Mouse (Mus musculus) megakaryocyte-erythroid progenitor cell, adult 5-6 weeks (primary cell): ENCODE measurements around the gene Trim80. TPM values are rescaled to one million over a fixed set of nuclear protein-coding genes. Genes with fewer than 3 reads are reported as not detected.

Experiments
- ATAC-seq: replicated peaks from 2 replicates; pipeline ENCODE4 v1.8.0; 2016; ENCODE audit warnings: mild to moderate bottlenecking, inconsistent platforms; ENCODE audit not compliant: severe bottlenecking, poor library complexity, low FRiP score, low TSS enrichment
- total RNA-seq, 2 experiments: library from RNA; stranded (forward) in 1 of 2; stranded (reverse) in 1 of 2; fragments of 200-1000, 215-1000 nt in 1 of 2; fragments of >200 nt in 1 of 2; fragmentation: Nextera tagmentation in 1 of 2; gene quantifications; 2 replicates each; pipeline ENCODE4 v1.2.3; 2014 to 2017

The Trim80 gene
- not detected in 2 replicates for total RNA-seq (2014; fragmentation: Nextera tagmentation)
- total RNA-seq (2017) = not detected in 2 replicates

DNA sequence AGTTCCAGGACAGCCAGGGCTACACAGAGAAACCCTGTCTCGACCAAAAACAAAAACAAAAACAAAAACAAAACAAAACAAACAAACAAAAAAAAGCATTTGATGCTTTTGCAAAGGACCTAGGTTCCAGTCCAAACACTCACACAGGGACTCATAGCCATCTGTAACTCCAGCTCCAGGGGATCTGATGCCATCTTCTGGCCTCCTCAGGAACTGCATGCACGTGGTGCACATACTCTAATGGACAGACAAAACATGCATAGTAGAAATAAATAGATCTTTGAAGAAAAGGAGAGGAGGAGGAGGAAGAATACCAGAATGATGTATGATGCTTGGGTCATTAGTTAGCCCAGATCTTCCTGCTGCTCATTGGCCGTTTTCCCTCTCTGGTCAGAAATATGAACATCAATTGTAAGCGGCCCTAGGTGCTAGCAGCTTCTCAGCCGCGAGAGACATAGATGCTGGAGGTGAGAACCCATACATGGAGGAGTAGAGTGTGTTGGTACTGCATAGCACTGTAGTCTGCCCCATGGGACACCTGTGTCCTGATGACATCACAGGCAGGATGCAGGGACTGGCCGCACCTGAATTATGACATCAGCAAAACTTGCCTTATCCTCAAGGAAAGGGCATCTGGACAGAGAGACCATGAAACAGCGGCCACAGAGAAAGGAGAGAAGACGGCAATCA, at the start of gene Trim80:
Trim80 (plus strand) TSS at position 640 of the 690 bp plus-strand sequence.
- ATAC-seq = no peak

DNA sequence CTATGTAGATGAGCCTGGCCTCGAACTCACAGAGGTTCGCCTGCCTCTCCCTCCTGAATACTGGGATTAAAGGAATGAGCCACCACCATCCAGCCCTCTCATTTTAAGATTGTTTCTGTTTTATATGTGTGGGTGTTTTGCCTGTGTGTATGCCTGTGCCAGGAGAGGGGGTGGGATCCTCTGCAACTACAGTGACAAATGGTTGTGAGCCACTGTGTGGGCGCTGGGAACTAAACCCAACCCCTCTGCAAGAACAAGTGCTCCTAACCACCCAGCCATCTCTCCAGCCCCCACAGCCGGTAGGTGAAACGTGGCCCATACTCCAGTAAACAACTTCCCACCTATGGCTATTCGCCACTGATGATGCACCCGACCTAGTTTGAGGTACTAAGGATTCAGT, 49.0 kb upstream of the Trim80 start:
- ATAC-seq = no peak

DNA sequence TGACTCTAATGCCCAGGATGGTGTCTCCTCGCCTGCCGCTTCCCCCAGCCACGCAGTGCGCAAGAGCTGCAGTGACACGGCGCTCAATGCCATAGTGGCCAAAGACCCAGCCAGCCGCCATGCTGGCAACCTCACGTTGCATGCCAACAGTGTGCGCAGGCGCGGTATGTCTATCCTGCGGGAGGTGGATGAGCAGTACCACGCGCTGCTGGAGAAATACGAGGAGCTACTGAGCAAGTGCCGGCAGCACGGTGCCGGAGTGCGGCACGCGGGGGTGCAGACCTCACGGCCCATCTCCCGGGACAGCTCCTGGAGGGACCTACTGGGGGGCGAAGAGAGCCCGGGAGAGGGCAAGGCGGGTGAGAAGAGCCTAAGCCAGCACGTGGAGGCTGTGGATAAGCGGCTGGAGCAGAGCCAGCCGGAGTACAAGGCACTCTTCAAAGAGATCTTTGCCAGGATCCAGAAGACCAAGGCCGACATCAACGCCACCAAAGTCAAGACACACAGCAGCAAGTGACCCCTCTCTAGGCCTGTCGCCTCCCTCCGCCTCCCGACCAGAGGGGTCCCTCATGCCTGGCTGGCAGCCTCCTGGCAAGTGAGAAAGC, 46.5 kb upstream of the Trim80 start:
- 0 out of 2 replicates have a peak, but pooled peaks have one; percentile 17 for ATAC-seq

DNA sequence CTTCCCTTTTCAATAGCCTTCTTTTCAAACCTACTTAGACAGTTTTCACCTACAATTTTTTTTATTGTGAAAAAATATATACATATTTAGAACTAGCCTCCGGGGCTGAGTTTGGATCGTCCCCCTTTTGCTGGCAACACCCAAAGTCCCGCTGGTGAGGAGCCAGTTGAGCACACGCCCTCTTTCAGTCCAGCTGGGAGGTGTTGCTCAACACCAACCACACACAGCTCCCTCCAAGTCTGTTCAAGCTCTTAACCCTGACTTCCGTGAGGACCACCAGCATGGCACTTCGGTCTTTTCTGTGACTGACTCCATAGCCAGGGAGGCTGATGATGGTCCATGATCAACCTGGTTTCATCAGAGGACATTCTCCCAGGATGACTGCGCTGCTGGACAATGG, 42.3 kb upstream of the Trim80 start:
- no peak for ATAC-seq

GRCm38 (mm10) chr11:115400126-115400525, 40.2 kb upstream of the Trim80 start:
- no peak for ATAC-seq

- no peak for ATAC-seq
Observed at GRCm38 (mm10) chr11:115400630-115401391, 39.5 kb upstream of the Trim80 start.

DNA sequence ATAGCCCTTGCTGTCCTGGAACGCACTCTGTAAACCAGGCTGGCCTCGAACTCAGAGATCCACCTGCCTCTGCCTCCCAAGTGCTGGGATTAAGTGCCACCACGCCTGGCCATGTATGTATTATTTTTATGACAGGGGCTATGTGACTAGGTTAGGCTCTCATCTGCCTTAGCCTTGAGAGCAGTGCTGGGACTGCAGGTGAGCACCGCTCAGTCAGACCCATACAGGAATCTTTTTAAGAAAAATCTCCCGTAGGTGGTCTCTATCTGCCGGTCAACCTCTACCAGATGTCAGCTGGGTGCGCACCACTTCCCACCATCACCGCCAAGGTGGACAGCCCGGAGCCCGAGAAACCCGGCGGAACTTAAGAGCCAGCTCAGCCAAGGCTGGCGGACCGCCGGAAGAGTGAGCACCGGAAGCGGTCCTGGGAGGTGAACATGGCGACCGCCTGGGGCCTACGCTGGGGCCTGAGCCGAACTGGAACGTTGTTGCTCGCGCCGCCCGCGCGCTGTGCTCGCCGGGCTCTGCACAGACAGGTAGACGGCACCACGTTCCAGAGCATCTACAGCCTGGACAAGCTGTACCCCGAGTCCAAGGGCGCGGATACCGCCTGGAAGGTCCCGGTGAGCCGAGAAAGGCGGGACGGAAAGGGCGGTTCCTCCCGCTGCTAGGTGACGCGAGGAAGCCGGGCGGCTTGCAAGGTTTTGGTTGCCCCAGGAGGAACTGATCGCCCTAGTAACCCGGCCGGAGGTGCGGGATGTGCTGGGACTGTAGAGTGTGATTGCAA, 36.8 kb upstream of the Trim80 start, which contains the start of gene Mrpl58:
Mrpl58 (plus strand) TSS at position 415 of the 787 bp plus-strand sequence.
- peak; percentile 89 for ATAC-seq

DNA sequence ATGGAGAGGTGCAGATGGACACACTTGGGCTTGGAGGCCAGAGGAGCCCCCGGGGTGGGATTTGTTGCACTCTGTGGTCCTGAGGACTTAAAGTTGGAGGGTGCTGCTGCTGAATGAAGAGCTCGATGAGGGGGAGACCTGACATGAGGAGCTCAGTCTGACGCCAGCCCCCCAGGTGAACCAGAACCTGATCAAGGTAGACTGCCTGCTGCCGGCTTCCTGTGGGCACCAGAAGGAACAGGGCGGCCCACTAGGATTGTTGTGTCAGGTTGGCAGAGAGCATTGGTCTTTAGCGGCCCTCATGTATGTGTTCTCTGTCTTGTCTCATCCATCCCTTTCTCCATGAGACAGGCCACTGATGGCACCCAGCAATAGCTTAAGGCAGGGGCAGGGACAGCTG, 34.6 kb upstream of the Trim80 start:
- ATAC-seq = no peak

GRCm38 (mm10) chr11:115406858-115407401, 33.4 kb upstream of the Trim80 start:
- ATAC-seq = no peak

GRCm38 (mm10) chr11:115408266-115408920, 32.0 kb upstream of the Trim80 start:
- ATAC-seq = no peak

DNA sequence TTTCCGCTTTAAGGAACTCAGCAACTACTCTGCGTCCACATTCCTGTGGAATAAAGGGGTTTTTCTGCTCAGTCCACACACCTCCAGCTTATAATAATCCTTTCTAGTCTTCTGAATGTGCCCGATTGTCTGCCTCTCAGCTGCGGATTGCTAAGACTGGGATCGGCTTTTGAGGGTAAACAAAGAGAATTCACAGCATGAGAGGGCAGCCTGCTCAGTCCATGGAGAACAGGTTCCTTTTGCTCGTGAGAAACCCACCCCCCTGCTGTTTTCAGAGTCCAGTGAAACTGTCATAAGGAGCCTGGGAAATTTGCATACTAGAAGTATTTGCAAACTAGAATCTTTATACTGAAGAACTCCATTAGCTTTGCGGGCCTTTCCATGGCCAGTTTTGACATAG, 30.8 kb upstream of the Trim80 start:
- ATAC-seq = no peak

DNA sequence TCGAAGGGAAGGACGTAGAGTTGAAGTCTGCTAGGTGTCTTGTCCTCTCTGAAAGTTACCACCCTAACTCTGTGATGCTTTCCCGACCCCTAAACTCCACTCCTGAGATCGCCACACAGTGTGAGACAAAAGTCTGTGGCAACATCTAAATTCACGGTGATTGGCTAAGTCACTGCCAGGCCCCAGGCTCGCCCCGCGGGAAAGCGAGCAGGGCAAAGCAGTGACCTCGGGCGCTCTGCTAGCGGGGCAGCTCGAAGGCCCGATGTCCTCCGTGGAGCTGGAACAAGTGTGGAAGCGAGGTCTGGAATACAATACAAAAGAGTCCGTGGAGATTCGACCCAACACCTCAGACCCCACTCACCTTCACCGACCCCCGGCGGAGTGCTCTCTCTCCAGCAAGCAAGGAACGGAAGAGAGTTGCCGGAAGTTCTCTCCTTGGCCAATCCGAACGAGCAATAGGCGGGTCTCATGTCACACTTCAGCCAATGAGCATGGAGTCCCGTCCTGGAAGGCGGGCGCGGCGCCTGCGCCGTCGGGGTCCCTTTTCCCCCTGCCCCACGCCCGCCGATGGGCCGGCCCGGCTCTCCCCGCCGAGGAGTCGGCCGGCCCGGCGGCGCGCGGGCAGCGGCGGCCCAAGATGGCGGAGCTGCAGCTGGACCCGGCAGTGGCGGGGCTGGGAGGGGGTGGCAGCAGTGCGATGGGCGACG, 20.7 kb upstream of the Trim80 start, which contains the start of the genes Atp5h and Kctd2:
Atp5h (minus strand) TSS at position 432 of the 707 bp plus-strand sequence.
Kctd2 (plus strand) TSS at position 598 of the 707 bp plus-strand sequence.
- peak; percentile 98 for ATAC-seq

DNA sequence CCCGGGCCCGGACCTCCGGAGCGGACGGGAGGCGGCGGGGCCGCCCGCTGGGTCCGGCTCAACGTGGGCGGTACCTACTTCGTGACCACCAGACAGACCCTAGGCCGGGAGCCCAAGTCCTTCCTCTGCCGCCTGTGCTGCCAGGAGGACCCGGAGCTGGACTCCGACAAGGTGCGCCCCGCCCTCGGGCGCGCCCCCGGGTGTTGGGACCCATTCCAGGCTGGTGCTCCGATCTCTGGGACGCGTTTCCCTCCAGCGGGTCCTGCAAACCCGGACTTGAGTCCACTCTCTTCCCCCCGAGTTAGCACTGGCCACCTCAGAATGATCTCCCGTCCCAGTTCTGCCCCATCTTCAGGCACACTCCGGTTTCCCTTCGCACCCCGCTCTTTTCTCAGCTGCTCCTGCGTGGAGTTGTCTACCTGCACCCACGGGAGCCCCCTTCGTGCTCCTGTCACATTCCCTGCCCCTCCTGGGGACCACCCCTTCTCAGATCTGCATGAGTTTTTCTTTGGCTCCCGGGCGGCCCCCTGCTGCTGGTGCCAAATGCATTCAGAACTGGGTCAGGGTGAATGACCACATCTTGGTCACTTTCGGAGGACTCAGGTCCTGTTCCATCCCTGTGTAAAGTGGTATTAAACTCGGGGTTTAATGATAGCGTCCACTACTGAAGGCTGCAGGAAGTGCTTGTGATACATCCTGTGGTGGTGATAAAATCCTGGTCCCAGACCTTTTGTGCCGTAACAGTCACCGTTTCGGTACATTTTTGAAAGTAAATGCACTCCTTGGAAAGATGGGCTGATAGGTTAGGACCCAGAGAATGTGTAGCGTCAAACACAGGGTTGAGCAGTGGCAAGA, 19.8 kb upstream of the Trim80 start:
- ATAC-seq = no peak; the same call in 1 of the 2 replicates

GRCm38 (mm10) chr11:115421328-115421727, 19.0 kb upstream of the Trim80 start:
- ATAC-seq = no peak

DNA sequence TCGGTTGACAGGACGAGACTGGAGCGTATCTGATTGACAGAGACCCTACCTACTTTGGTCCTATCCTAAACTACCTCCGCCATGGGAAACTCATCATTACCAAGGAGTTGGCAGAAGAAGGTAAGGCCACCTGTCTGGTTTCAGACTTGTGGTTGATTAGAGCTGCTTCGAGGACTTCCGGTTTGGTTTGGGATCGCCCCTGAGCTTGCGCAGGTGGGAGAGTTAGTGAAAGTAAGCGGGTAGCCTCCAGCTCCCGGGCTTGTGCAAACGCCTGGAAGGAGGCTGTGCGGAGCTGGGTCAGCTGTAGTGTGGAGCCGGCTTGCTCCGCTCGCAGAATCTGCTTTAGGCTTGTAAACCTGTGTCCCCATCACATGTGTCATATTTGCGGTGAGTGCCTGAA, 18.4 kb upstream of the Trim80 start:
- ATAC-seq = no peak

DNA sequence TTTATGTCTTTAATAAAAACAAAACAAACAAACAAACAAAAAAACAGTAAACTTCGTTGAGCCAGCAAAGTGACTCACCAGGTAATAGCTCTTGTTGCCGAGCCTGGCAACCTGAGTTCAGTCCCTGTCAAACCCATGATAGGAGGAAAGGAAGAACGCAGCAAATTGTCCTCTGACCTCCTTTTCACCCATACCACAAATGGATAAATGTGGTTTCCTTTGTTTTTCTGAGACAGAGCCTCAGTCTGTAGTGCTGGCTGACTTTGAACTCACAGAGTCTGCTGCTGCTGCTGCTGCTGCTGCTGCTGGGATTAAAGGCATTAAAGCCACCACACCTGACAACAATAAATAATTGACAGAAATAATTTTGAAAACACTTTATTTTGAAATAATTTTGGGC, 17.3 kb upstream of the Trim80 start:
- ATAC-seq = no peak

DNA sequence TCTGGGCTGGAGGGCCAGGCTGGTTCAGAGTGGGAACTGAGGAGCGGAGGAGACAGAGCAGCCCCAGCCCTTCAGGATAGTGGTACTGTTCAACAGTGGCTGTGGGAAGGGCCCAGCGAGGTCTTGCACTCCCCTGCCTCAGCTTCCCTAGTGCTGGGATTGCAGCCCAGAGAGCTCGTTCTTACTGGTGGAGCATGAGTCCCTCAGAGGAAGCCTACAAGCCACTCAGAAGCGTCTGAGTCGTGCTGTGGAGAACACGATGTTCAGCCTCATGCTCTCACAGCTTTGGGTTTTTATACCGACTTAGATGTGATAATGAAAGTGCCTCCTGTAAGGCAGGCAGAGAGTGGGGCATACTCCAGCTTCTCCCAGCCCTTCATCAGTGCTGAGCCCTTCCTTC, 15.7 kb upstream of the Trim80 start:
- ATAC-seq = no peak
